Mouse (Mus musculus): Measurements from ENCODE around the gene Per2.

Gene Per2

DNA sequence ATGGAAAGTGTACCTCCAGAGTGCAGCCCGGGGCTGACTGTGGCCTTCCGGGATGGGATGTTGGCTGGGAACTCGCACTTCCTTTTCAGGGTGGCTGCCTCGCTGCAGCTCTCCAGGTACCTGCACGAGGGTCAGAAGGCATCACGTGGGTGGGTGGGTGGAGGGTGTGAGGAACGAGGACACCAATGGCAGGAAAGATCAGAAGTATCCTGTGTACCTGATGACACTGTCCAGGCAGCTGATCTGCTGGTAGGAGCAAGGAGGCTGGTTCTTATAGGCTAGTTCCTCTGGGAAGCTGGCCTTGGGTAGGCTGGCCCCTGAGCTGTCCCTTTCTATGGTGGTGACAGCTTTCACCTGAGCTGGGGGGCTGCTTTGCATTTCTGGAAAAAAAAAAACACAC lies 28.4 kb downstream of the Per2 start:
- no peak for DNase-seq

DNA sequence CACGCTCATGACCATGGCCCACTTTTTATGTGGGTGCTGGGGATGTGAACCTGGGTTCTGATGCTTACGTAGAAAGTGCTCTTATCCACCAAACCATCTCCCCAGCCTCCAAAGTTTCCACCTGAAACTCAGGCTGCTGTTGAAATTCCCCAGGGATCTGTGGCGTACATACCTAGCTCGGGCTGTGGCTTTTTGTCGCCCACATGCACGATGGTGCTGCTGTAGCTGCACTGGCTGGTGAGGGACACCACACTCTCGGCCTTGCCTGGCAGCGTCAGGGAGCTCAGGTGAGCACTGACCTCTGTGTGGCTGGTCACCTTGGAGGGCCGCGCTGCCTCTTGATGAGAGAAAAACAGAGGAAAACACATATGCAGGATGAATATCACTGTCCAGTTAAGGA lies 29.9 kb downstream of the Per2 start:
- no peak for DNase-seq

DNA sequence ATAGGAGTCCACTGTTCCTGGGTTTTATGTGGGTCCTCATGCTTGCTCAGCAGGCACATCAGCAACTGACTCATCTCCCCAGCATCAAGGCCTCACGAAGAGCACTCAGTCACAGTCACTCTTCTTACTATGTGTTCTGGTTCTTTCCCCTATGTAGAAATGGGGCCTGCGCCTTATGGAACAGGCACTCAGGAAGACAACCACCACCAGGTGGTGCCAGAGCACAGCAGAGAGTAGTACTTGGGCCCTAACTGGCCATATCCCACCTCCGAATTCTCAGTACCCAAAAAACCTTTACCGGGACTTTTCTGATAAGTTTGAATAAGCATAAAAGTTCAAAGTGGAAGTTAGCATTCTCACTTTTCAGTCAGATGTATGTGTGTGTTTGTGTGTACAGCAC lies 30.5 kb downstream of the Per2 start:
- peak; percentile 52 to 81 for DNase-seq

DNA sequence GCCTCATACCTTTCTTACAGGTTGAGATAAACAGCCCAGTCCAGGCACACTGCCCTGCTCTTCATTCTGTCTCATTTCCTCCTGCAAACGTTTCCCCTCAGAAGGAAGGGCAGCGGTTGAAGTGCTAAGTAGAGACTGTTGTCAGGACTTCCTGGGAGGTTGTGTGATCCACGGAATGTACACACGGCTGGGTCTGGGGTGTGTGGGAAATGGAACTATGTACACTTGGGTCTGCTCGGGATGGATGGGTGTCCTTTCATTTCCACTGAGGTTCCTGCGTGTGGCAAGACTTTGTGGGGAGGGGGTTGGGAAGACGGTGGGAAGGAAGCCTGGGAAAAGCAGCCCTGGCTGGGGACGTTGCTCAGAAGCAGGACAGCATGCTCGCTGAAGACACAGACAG lies 32.7 kb downstream of the Per2 start:
- DNase-seq: no peak

DNA sequence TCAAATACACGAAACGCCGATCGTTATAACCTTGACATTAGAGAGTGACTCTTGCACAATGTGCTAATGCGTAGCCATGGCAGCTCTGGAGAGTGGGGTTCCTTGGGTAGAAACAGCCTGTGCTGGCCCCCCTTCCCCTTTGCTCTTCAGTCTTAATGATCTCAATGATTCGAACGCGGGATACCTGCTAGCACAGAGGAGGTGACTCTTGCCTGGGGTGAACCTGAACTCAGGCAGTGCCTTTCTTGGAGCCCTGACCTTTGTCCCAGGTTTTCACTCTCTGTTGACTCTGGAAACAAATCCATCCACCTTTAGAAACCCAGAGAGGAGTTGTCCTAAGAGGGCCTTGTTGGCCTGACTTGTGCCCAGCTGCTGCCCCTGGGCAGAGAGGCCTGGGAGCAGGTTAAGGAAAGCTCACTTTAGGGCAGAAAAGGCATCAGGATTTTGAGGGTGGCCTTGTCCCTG lies 38.5 kb downstream of the Per2 start:
- no peak for DNase-seq

DNA sequence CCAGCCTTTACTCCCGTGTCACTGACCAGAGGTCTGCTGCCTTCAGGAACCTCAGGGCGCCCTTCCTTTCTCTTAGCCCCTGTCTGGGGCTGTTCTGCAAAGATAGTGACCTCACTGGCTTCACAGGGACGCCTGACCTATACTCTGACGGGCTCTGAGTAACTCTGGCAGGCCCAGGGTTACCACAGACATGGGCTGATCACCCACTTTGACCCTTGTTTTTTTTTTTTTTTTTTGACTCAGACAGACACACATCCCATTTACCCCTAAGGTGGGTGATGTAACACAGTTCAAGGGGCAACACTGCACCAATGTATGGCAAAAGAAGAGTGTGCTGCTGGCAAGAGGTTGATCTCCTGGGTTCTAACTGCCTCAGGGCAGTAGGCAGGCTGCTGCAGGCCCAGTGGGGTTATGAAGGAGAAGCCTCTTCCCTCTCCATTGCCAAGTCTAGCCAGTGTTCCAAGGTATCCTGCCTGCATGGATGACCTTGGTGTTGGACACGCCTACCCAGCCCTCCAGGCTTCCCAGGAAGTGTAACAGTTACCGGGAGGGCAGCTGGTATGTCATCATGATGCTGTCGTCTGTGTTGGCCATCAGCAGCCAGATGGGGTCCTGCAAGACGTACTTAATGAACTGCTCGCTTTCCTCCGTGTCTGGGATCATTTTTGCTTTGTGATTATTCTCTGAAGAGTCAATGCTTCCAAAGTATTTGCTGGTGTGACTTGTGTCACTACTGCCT lies 39.1 kb downstream of the Per2 start:
- no peak for DNase-seq

DNA sequence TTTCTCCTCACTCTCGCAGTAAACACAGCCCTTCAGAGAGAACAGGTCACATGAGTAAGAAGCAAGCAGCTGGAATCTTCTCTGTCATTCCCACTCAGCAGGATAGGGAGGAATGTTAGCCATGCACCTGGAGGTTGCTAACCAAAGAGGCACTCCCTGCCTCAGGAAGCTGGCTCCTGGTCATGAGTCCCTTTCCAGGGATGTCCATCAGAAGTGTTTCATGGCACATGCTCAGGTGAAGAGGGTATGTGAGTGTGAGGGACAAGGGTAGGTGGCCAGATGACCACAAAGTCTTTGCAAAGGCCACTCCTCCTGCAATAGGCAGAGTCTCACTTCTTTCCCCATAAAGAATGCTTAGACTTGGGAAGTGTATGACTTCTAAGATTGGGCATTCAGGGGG lies 41.1 kb downstream of the Per2 start:
- DNase-seq: no peak

DNA sequence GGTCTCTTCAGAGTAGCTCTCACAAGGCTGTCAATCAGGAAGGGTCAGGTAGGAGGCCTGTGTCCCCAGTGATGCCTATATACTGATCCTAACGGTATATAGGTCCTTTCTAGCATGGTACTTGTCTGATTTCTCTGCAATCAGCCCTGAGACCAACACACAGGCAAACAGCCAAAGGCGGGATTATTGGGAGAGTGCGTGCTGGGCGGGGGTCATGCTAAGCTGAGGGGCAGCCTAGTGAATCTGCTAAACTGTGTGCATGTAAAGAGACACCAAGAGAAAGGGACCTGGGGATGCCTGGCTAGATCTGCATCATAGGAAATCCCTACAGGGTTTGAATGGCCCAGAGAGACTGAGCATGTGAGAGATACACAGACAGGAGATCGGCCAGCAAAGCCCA lies 43.8 kb downstream of the Per2 start:
- DNase-seq: no peak

DNA sequence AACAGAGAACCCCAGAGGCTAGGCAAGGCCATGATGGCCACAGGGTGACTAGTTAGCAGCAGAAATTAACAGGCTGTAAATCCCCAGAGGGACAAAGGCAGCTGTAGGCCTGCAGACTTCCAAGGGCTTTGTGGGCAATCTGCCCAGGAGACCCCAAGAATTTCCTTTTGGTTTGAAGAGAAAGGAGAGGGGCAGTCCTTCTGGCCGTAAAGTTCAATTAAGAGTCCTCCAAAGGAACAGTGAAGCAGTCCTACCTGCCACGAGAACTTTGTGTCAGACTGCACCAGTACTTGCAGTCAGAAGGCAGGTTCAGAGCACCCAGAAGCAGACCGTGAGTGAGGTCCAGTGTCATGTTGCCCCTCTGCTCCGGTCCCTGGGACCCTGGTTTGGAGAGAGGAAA lies 44.2 kb downstream of the Per2 start:
- no peak for DNase-seq

DNA sequence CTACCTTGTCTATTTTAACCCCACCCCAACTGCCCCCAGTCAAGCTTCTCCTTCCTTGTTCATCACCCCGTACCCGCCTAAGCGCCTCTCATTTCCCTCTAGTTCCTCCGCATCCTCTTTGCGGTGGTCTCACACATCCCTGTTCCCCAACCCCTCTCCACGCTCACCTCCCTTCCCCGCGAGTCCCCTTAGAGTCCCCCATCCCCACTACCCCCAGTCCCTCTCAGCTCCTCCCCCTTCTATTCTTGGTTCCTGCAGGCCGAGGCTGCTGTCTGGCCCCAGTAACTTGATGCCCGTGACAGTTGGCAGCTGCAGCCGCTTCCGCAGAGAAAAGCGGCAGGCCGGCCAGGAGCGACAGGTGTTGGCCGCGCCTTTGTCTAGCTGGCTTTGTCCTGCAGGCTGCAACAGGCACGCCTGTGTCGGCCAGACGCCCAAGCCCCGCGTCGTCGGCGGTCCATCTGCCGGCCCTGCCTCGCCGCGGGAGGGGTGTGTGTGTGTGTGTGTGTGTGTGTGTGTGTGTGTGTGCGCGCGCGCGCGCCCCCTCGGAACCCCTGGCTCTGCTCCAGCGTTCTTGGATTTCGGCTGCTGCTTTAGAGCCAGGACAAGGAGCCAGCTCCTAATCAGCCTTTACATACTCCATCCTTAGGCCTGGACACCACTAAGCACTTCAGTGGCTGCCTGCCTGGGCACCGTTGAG lies 45.1 kb downstream of the Per2 start, which contains the start of gene Hes6:
Hes6 (minus strand) TSS at position 141 of the 697 bp plus-strand sequence.
- peak; percentile 36 to 53 for DNase-seq

DNA sequence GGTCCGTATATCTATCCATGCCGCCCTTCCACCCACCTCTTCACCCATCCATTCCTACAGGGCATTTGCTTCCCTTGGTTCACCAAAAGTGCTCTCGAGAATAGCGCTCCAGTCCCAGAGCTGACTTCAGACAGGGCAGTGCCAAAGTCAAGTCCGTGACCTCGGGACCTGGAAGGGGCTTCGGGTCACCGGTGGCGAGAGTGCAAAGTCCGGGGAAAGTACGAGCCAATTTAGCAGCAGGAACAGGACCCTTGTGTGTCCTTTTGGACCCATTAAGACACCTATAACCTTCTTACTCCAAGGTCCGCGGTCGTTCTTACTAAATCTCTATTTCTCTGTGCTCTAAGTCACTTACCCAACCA lies 45.6 kb downstream of the Per2 start:
- DNase-seq: no peak

DNA sequence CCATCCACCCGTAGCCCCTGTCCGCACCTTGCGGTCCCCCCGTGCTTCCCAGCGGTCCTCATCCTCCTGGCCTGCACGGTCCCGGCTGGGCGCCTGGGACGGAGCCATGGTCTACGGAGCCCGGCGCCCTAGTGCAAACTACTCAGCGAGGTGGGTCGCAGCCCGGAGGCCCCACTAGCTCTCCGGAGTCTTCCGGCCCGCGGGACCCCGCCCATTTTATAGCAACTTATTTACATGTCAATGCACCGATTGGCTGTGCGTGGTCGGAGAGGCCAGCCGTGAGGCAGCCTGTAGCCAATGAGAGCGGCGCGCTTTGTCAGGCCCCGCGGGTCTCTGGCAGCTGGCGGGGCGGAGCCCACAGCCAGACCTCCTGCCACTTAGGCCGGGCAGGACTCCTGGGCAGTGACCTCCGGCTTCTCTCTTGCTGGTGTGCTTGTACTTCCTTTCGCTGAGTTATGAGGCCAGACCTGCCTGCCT lies 46.1 kb downstream of the Per2 start:
- peak; percentile 86 to 93 for DNase-seq

DNA sequence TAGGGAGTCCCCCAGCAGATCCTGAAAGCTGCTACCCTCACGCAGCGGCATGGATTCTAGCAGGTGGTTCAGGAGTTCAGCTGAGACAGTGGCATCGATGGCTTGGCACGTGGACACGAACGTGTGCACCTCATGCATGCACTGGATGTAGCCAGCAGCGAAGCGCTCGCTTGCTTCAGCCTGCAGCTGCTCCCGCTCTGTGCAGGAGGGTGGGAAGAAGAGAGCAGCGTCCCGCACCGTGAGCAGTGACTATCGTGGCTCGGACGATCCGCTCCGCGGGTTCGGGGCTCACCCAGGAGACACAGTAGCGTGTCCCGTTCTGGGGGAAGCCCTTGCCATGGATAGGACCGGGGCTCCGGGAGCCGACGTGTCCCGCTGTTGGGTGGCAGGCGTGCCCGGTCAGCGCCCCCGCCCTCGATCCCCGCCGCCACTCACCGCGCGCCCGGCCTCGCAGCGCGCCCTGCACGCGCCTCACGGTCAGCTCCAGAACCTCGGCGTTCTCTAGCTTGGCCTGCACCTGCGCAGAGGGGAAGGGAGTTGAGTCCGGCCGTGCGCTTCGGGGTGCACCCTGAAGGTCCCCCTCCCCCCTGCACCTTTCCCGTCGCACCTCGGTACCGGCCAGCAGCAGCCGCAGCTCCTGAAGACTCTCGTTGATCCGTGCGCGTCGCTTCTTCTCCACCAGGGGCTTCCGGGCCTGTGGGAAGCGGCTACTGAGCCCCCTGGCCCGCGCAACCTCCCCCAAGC lies 46.7 kb downstream of the Per2 start:
- DNase-seq: peak in 1 of 2 experiments; percentile 42

DNA sequence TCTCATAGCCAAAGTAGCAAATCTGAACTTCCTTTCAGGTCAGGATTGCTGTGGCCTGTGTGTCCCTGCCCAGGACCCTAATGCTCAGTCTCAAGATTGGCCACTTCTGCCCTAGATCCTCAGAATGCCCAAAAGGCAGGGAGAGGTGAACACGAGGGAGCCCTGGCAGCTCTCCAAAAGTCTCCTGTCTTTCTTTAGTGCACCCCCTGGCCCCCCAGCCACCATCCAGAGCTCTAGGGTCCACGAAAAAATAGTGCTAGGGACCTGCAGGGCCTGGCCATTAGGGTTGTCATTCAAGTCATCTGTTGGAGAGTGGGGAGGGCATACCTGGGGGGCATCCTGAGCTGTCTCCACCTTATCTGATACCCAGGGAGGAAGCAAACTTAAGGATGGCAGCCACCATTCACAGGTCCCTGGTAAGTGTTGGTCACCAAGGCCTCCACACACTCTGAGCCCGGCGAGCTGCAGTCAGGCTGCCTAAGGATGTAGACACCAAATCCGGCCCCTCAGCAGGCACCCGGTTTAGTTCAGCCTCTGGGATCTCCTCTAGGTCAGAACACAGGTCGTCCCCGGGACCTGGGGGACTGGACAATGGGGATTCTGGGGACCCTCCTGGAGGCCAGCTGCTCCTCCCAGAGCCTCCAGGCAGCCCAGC lies 47.4 kb downstream of the Per2 start:
- DNase-seq: peak in 1 of 2 experiments; percentile 6

DNA sequence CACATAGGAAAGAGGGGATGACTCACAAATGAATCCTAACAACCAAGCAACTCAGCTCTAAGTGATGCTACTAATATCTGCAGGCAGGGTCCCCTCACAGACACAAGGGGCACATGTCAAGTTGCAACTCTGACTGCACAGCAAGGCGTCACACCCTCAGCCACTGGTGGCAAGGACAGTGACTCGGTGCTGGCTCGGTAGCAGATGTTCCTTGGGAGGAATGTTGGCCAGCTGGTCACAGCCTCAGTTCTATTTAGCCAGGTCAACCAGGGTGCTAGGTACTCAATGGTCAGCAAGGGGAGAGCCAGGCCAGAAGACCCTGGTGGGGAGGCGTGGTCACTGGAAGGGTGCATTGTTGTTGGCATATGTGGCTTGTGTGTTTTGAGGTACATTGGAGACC lies 51.3 kb downstream of the Per2 start:
- no peak for DNase-seq

DNA sequence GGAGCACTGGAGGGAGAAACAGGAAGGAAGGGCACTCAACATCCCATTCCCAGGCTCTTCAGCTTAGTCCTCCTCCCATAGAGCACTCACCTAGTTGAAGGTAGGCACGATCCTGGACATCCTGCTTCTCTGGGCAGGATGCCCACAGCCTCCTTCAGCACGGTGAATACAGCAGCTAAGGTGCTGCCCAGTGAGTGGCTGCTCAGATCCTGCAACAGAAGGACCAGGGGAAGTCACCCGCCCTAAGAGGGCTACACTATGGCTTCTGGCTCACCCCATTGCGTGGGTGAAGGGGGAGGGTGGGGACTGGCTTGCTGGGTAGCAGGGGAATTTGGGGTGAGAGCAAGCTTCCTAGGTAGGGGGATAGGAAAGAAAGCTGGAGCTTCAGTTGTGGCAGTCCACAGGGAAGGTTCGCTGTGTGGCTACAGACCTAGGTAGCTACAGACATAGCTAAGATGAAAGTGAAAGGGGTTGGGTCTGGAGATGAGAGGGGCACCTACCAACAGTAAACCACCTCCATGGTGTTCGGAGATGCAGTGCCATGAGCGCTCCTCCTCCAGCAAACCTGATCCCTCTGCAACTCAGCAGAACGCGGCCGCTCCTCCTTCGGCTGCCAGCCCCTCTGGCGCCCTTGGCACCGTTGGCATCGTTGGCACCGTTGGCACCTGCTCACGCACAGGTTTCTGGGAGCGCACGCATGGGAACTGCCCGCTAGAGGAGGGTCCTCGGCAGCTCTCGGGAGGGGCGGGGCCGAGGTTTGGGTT lies 53.5 kb downstream of the Per2 start:
- DNase-seq: peak in 1 of 2 experiments; percentile 8

DNA sequence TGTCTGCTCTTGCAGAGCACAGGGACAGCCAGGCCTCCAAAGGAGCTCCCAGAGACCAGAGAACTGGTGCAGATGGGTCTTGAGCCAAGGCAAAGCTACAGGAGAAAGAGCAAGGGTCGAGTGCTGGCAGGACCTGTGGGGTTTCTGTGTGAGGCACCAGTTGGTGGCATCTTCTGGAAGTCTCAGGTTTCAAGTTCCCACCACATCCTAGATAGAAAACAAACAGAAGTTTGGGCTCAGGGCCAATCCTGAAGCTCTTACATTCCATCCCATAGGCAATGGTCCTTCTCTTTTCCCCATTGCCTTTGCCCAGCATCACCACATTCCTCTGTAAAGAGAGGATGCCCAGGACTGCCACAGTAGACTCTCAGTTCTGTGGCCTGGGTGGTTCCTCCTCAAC lies 54.1 kb downstream of the Per2 start:
- no peak for DNase-seq

DNA sequence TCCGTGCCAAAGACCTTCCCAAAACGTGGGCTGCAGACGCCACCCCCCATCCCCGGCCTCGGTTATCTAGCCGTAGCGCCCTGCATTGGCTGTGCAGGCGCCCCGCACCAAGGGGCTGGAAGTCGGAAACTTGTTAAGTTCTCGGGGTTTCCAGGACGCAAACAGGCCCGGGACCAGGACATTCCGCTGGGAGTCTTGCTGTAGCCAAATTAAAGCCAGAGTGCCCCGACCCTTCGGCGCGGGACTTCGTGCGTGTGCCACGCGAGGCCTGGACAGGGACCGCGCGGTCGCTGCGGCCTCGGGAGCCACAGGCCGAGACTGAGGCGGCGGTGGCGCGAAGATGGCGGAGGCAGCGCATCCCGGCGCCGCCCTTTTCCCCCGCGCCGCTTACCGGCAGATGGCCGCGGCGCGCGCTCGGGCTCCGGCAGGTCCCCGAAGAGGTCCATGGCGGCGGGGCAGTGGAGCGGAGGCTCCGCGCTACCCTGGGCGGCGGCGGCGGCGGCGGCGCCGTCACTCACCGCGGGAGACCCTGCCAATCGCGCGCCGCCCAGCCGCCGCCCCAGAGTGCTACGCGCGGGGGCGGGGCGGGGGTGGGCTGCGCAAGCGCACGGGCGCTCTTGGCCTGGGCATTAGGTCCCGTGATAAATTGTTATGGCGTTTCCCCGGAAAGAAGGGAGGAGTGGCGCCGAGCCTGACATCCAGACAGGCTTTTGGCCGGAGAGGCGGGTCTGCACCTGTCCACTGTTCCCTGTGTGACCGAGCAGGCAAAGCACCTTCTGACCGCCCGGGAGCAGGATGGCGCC lies 60.7 kb downstream of the Per2 start, which contains the start of gene Ilkap:
Ilkap (minus strand) TSS at position 556 of the 803 bp plus-strand sequence.
- DNase-seq: peak; percentile 69 to 74

DNA sequence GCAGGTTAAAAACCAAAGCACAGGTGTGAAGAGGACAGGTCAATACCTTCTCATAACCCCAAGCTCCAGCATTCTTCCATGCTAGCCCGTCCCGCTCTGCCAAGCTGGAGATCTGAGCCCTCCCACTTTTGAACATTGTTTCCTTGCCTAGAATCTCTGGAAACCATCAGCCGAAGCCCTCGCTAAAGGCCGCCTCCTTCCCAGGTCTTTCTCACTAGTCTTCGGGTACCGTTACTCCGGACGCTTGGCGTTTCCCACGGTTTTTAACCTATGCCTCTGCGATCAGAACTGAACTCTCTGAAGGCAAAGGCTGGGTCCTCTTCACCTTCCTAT lies 61.2 kb downstream of the Per2 start:
- DNase-seq: peak in 1 of 2 experiments; percentile 7

DNA sequence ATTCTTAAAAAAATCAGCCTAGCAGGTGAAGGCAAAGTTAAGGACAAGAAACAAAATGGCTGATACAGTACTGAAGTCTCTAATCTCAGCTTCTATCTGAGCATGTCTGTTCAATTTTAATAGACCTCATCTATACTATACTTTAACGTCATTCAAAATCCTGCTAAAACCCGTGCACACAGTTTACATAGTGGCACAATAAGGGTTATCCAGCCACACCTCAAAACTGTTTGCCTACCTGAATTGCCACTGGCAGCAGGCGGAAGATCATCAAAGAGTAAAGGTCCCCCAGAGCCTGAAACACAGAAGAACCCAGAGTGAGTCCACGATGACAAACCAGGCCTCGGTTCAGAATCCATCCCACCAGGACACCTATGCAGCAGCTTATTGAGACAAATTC lies 68.8 kb downstream of the Per2 start:
- no peak for DNase-seq

DNA sequence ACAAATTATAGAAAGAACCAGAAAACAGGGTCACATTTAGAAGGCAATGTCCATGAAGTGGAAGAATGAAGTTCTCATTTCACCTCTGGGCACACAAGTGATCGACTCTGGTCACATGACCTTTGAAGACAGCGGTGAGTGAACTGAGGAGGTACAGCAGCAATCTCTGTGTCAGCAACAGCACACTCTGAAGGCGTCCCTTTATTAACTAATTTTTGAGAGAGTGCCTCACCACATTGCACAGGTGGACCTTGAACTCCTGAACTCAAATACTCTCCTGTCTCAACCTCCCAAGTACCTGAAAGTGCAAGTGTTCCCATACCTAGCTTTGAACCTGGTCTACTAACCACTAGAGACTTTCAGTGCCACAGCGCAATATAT lies 78.0 kb downstream of the Per2 start:
- no peak for DNase-seq

Measured in spleen, adult 18-20 months (tissue).